Mouse (Mus musculus) C2C12 (cell line): ENCODE results near the gene Taf12. TPM values are rescaled to one million over a fixed set of nuclear protein-coding genes. Genes with fewer than 3 reads are reported as not detected.

ENCODE experiments used
- H3K27me3 ChIP-seq: one replicate; pipeline ENCODE4 v1.6.1; 2011; ENCODE audit not compliant: control insufficient read depth, insufficient read depth, insufficient read length
- H3K36me3 ChIP-seq: one replicate; pipeline ENCODE4 v1.6.1; 2011; ENCODE audit not compliant: control insufficient read depth, insufficient read depth
- H3K4me3 ChIP-seq: one replicate; pipeline ENCODE4 v1.5.1; 2011; ENCODE audit warnings: mild to moderate bottlenecking, control low read depth; ENCODE audit not compliant: poor library complexity, insufficient read depth, severe bottlenecking
- H3K79me2 ChIP-seq: one replicate; pipeline ENCODE4 v1.6.1; 2011; ENCODE audit not compliant: control insufficient read depth, insufficient read depth
- H3K79me3 ChIP-seq: one replicate; pipeline ENCODE4 v1.6.1; 2011; ENCODE audit warnings: low read depth, control low read depth
- H3ac ChIP-seq: one replicate; pipeline ENCODE3; 2011; ENCODE audit warnings: low read depth; ENCODE audit not compliant: control insufficient read depth, insufficient read length
- CEBPB ChIP-seq: IDR thresholded peaks from one replicate; pipeline ENCODE4 v1.6.1; 2011; ENCODE audit warnings: low read depth, mild to moderate bottlenecking, control low read depth, moderate library complexity
- CTCF ChIP-seq: IDR thresholded peaks from one replicate; pipeline ENCODE4 v1.5.1; 2011; ENCODE audit not compliant: control insufficient read depth, insufficient read depth, insufficient read length
- FOSL1 ChIP-seq: IDR thresholded peaks from one replicate; pipeline ENCODE4 v1.8.0; 2011; ENCODE audit warnings: mild to moderate bottlenecking, low read length; ENCODE audit not compliant: poor library complexity, insufficient read depth, severe bottlenecking
- MAX ChIP-seq: IDR thresholded peaks from one replicate; pipeline ENCODE4 v1.6.1; 2011; ENCODE audit warnings: mild to moderate bottlenecking, control low read depth
- MYOD1 ChIP-seq: IDR thresholded peaks from one replicate; pipeline ENCODE4 v1.6.1; 2011; ENCODE audit warnings: low read depth; ENCODE audit not compliant: control insufficient read depth, insufficient read length
- MYOG ChIP-seq: IDR thresholded peaks from one replicate; pipeline ENCODE4 v1.6.1; 2011; ENCODE audit not compliant: control insufficient read depth, insufficient read length; ENCODE audit errors: extremely low read depth
- USF1 ChIP-seq: IDR thresholded peaks from one replicate; pipeline ENCODE4 v1.6.1; 2011; ENCODE audit warnings: low read depth, mild to moderate bottlenecking, control low read depth, moderate library complexity
- polyA plus RNA-seq: library from polyadenylated mRNA; unstranded; fragments of >200 nt; fragmentation: generic; extraction: Trizol; gene quantifications from one replicate; pipeline ENCODE4 v1.2.1, GENCODE M21; 2012; ENCODE audit warnings: missing spikeins

The Taf12 gene
- polyA plus RNA-seq, 1 experiment, result 29.7 TPM

DNA sequence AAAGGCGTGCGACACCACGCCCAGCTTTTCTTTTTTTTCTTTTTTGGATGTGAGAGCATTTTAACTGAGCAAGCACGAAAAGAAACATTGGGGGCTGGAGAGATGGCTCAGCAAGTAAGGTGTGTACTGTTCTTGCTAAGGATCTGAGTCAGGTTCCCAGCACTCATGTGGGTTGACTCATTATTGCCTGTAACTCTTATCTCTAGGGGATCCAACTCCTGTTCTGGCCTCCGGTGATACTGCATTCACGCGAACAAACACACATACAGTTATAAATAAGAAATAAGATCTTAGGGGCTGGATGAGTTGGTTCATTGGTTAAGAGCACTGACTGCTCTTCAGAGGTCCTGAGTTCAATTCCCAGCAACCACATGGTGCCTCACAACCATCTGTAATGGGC is 10.9 kb upstream of the Taf12 start:
- Histone ChIP-seq H3K27me3 (no peaks in the 10 kb centered on the region), H3K36me3 (peaks cover 14% of the 10 kb centered on the region), H3ac (no peak overlapping the region), H3K79me2 (peaks cover 32% of the 10 kb centered on the region), H3K4me3 (no peak overlapping the region), H3K79me3 (peaks cover 24% of the 10 kb centered on the region)
- TF ChIP-seq MYOD1, result no peak
- TF ChIP-seq MYOG, result no peak
- TF ChIP-seq USF1, result no peak
- TF ChIP-seq CTCF, result no peak
- TF ChIP-seq FOSL1, result no peak
- no peak for TF ChIP-seq CEBPB
- TF ChIP-seq MAX, result no peak

DNA sequence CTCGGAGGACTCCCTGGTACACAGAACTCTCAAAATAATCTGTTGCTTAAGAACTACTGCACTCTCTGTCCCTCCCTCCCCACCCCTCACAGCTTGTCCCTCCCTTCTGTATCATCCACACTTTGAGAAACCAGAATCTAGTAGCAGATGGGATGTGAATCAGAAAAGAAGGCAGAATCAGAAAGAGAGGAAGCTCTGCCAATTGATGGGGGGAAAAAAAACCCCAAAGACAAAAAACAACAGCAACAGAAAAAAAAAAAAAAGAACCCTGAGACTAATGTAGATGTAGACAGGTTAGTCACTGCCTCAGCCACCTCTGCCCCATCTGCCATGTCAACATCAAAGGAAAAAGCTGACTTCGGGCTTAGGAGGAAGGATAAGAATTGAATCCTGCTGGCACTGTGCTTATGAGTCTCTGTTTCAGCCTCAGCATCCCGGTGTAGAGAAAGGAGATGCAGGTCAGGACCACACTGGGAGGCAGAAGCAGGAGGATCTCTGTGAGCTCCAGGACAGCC is 7.3 kb upstream of the Taf12 start:
- Histone ChIP-seq H3K79me2 (peaks cover 3% of the 10 kb centered on the region), H3K27me3 (no peaks in the 10 kb centered on the region), H3K79me3 (no peaks in the 10 kb centered on the region), H3K36me3 (no peaks in the 10 kb centered on the region), H3ac (no peak overlapping the region), H3K4me3 (no peak overlapping the region)
- TF ChIP-seq CTCF (no peak), MYOD1 (no peak), CEBPB (no peak), MAX (no peak), USF1 (no peak), MYOG (no peak), FOSL1 (no peak)

DNA sequence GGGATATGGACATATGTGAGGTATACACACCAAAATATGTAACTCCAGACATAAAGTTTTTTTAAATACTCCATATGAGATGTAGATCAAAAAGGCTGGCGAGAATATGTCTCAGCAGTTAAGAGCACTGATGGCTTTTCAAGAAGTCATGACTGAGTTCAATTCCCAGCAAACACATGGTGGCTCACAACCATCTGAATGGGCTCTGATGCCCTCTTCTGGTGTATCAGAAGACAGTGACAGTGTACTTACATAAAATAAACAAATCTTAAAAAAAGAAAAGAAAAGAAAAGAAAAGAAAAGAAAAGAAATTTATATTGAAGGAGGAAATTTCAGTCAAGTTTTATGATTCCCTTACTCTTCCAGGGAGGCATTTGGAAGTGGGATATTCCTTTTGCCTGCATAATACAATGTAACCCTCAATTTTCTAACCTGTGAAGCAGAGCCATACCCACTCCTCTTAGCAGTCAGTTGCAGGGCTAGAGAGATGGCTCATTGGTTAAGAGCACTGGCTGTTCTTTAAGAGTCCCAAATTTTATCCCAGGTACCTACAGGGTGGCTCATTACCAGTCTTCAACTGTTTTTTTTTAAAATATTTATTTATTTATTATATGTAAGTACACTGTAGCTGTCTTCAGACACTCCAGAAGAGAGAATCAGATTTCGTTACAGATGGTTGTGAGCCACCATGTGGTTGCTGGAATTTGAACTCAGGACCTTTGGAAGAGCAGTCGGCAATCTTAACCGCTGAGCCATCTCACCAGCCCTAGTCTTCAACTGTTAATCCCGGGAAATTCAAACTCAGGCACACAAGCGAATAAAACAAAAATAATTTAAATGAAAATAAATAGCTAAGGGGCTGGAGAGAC is 5.1 kb upstream of the Taf12 start:
- TF ChIP-seq CTCF (no peak), USF1 (no peak), FOSL1 (no peak), MYOD1 (no peak), MYOG (no peak), MAX (no peak), CEBPB (no peak)
- no peaks in the 10 kb centered on the region for H3K27me3 ChIP-seq
- no peak overlapping the region for H3K4me3 ChIP-seq
- peaks cover 11% of the 10 kb centered on the region for H3K79me2 ChIP-seq
- H3ac ChIP-seq, result no peak overlapping the region
- H3K36me3 ChIP-seq, result no peaks in the 10 kb centered on the region
- H3K79me3 ChIP-seq, result no peaks in the 10 kb centered on the region

DNA sequence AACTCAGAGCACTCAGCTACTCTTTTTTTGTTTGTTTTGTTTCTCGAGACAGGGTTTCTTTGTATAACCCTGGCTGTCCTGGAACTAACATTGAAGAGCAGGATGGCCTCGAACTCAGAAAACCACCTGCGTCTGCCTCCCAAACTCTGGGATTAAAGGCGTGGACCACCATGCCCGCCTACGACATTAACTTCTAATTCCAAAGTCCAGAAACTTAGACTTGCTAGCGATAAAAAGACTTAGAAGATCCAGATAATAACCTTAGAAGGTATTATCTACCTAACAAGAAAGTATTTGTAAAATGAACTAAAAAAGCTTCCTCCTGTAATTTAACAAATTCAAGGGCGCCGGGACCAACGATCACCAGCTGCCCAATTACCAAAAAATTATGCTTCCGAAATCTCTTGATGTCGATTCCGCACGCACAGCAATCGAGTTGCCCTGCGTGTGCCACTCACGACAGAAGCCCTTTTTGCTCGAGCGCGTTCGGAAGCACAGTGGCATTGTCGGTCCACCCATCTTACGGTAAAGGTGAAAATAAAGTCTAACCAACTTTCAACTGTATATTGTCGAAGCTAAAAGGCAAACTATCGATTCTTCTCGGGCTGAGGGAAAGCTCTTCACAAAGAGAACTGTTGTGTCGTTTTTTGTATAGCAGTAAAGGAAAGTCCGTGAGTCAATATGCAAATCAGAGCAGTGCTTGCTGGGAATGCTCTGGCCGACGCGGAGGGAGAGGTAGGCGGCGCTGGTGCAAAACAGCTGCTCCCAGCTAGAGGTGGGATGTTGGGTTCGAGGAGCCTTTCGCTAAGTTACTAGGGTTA is 4.2 kb upstream of the Taf12 start:
- H3K36me3 ChIP-seq, result no peaks in the 10 kb centered on the region
- H3ac ChIP-seq, result peak overlapping the region; percentile 53
- TF ChIP-seq USF1 (no peak), CEBPB (peak; percentile 75), MYOD1 (peak; percentile 72), FOSL1 (peak; percentile 9), MAX (peak; percentile 38), CTCF (peak; percentile 37), MYOG (no peak)
- H3K79me3 ChIP-seq, result peaks cover 2% of the 10 kb centered on the region
- peaks cover 19% of the 10 kb centered on the region for H3K79me2 ChIP-seq
- no peak overlapping the region for H3K4me3 ChIP-seq
- H3K27me3 ChIP-seq, result no peaks in the 10 kb centered on the region

DNA sequence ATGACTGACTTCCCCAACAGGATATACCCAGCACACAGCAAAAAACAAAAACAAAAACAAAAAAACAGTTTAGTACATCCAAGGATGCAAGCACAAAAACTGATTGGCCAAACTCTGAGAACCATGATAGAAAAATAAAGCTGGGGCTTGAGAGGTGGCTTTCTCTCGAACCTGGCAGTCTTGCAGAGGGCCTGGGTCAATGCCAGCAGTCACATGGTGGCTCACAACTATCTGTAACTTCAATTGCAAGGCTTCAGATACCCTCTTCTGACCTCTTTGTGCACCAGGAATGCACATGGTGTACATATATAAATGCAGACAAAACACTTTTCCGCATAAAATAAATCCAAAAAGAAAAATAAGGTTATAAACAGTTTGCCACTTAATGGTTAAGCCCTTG is 1.0 kb upstream of the Taf12 start:
- Histone ChIP-seq H3K79me2 (peaks cover 46% of the 10 kb centered on the region), H3K4me3 (peak overlapping the region; percentile 72), H3K36me3 (no peaks in the 10 kb centered on the region), H3K27me3 (no peaks in the 10 kb centered on the region), H3ac (no peak overlapping the region), H3K79me3 (peaks cover 14% of the 10 kb centered on the region)
- TF ChIP-seq MYOD1, result no peak
- TF ChIP-seq USF1, result peak; percentile 43
